Mouse (Mus musculus) intestine, postnatal 0 days (tissue): ENCODE measurements around the gene Pde8b. TPM values are rescaled to one million over a fixed set of nuclear protein-coding genes. Genes with fewer than 3 reads are reported as not detected.

Experiments used
- ATAC-seq: fragments of 200-750 bp; cut with Nextera tagmentation; 2 replicates; pipeline ENCODE4 v1.8.0; 2017; ENCODE audit warnings: mild to moderate bottlenecking, moderate TSS enrichment, moderate library complexity
- H3K27ac ChIP-seq: fragments of 300-500 bp; sonication (generic); 2 replicates; pipeline ENCODE4 v1.5.1; 2014; ENCODE audit warnings: mild to moderate bottlenecking, low read depth, low read length, moderate library complexity
- H3K27me3 ChIP-seq: fragments of 300-500 bp; sonication (generic); replicated peaks from 2 replicates; pipeline ENCODE4 v1.6.1; 2014; ENCODE audit warnings: low read length, mixed read lengths; ENCODE audit not compliant: control insufficient read depth, insufficient read depth
- H3K36me3 ChIP-seq: fragments of 300-500 bp; sonication (generic); 2 replicates; pipeline ENCODE4 v1.6.1; 2014; ENCODE audit warnings: mild to moderate bottlenecking, moderate library complexity; ENCODE audit not compliant: control insufficient read depth, insufficient read depth
- H3K4me1 ChIP-seq: fragments of 300-500 bp; sonication (generic); replicated peaks from 2 replicates; pipeline ENCODE4 v1.6.1; 2014; ENCODE audit warnings: antibody characterized with exemption, low read length, mixed read lengths; ENCODE audit not compliant: control insufficient read depth, insufficient read depth
- H3K4me2 ChIP-seq: fragments of 300-500 bp; sonication (generic); replicated peaks from 2 replicates; pipeline ENCODE4 v1.6.1; 2014; ENCODE audit warnings: low read depth, mild to moderate bottlenecking, moderate library complexity
- H3K4me3 ChIP-seq: fragments of 300-500 bp; sonication (generic); 2 replicates; pipeline ENCODE4 v1.5.1; 2014; ENCODE audit warnings: low read depth, low read length
- H3K9ac ChIP-seq: fragments of 300-500 bp; sonication (generic); 2 replicates; pipeline ENCODE4 v1.6.1; 2014; ENCODE audit warnings: mild to moderate bottlenecking, low read depth, low read length
- H3K9me3 ChIP-seq: fragments of 300-500 bp; sonication (generic); 2 replicates; pipeline ENCODE4 v1.6.1; 2016; ENCODE audit warnings: mixed run types; ENCODE audit not compliant: control insufficient read depth
- CTCF ChIP-seq: sonication (generic); IDR thresholded peaks from 2 replicates; pipeline ENCODE4 v1.5.1; 2016; ENCODE audit warnings: low read depth, mild to moderate bottlenecking, control low read depth, antibody characterized with exemption, moderate library complexity
- WGBS: fragments of 180-500 bp; shearing (Covaris S2); extraction: QIAGEN DNeasy Blood & Tissue Kit; methylation state at CpG from one replicate; pipeline ENCODE4 v1.1.7; 2014; 5-methylcytosine and 5-hydroxymethylcytosine counted together
- polyA plus RNA-seq: library from polyadenylated mRNA; unstranded; fragments of >200 nt; fragmentation: Nextera tagmentation; extraction: Ambion mirVana; gene quantifications from 2 replicates; pipeline ENCODE4 v1.2.1, GENCODE M21; 2015

The Pde8b gene
- polyA plus RNA-seq, 1 experiment from 2014 or later = 6.2 TPM

DNA sequence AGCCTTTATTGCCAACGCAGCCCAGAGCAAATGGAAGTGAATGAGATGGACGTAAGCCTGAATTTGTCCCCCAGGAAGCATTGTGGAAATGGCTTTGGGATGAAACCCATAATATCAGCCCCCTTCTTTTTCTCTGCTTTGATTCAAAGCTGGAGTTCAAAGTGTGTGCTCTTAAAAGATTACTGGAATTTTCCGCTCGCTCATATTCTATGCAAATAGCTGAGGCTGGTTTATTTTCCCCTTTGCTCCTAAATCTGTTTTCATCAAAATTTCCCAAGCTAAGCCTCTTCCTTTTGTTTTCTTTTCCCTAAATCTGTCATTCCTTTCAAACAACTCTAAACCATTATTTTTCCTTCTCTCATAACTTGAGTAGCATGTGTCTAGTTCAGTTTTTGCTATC lies 129.6 kb downstream of the Pde8b start:
- no peak overlapping the region for H3K4me3 ChIP-seq
- TF ChIP-seq CTCF = no peak
- no peak overlapping the region for H3K27ac ChIP-seq
- H3K4me1 ChIP-seq = no peaks in the 10 kb centered on the region; the same call in none of the 2 replicates
- H3K36me3 ChIP-seq = no peaks in the 10 kb centered on the region
- no peak for ATAC-seq
- no peaks in the 10 kb centered on the region for H3K9me3 ChIP-seq
- H3K27me3 ChIP-seq = no peaks in the 10 kb centered on the region
- no peak overlapping the region for H3K4me2 ChIP-seq
- WGBS = 49% methylated on average over 4 of the region's 4 CpGs
- H3K9ac ChIP-seq = no peak overlapping the region

DNA sequence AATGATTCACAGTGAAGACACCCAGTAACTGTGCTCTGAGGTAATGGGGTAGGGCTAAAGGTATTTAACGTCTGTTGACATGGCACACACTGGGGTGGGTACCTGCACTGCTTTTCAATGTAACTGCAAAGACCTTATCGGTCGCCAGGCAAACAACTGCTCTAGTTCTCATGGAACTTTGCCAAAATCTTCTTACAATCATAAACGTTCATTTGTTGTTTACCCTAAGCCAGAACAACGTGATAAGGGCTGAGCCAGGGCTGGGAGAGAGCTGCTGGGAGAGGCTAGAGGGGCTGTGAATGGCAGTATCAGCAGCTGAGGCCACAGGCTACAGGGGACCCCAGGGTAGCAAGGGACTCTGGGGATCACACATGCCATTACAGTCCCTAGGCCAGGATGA lies 136.4 kb downstream of the Pde8b start:
- Histone ChIP-seq H3K9ac (no peak overlapping the region), H3K4me3 (no peak overlapping the region), H3K27me3 (no peaks in the 10 kb centered on the region), H3K4me2 (no peak overlapping the region), H3K27ac (no peak overlapping the region), H3K36me3 (no peaks in the 10 kb centered on the region), H3K9me3 (no peaks in the 10 kb centered on the region), H3K4me1 (peaks cover 7% of the 10 kb centered on the region)
- 17% methylated on average over 5 of the region's 5 CpGs for WGBS
- no peak for TF ChIP-seq CTCF
- ATAC-seq = peak; percentile 97

DNA sequence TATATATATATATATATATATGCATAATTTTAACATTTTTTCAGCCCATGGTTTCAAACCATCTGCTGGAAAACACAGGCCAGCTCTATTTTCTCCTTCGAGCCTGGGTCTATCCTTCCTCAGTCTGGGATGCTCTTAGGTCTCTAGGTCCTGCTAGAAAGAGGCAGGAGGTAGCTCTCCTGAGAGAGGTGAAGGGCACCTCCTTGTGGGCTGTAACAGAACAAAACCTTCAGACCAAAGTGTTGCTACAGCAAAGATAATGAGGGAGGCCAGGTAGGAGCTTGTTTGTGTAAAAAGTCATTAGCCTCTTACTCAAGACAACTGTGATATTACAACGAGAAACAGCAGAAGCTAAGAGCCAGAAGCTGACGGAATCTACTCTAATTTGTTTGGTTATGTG lies 140.6 kb downstream of the Pde8b start:
- 53% methylated on average over 3 of the region's 3 CpGs for WGBS
- H3K36me3 ChIP-seq = no peaks in the 10 kb centered on the region

DNA sequence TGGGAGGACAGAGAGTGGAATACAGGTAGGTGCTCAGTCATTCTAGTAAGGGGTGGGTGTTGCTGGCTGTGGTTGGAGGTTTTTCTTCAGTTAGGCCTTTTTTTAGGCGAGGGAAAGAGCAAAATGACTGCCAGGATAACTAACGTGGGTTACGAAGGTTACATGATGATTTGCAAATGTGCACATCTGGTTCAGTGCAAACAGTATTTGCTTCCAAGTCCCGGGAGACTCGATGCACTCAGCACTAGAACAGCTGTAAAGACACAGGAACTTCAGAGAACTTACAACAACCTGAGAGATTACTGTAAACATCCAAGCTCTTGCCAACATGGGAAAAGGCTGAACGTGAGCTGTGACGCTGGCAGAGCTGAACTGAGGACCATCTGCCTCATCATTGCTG lies 142.1 kb downstream of the Pde8b start:
- no peaks in the 10 kb centered on the region for H3K9me3 ChIP-seq
- 61% methylated on average over 7 of the region's 7 CpGs for WGBS
- ATAC-seq = no peak
- no peaks in the 10 kb centered on the region for H3K36me3 ChIP-seq
- H3K27me3 ChIP-seq = no peaks in the 10 kb centered on the region
- no peak overlapping the region for H3K4me2 ChIP-seq
- no peak overlapping the region for H3K9ac ChIP-seq
- no peak for TF ChIP-seq CTCF
- no peaks in the 10 kb centered on the region for H3K4me1 ChIP-seq
- no peak overlapping the region for H3K4me3 ChIP-seq
- H3K27ac ChIP-seq = no peak overlapping the region

More for the DNA sequence above, 140.6 kb downstream of the Pde8b start:
- Histone ChIP-seq H3K4me3 (no peak overlapping the region), H3K27me3 (no peaks in the 10 kb centered on the region), H3K9ac (no peak overlapping the region), H3K9me3 (no peaks in the 10 kb centered on the region), H3K4me2 (no peak overlapping the region), H3K4me1 (peaks cover 7% of the 10 kb centered on the region; the same call in 1 of the 2 replicates), H3K27ac (no peak overlapping the region)
- TF ChIP-seq CTCF = peak; percentile 50
- ATAC-seq = no peak

DNA sequence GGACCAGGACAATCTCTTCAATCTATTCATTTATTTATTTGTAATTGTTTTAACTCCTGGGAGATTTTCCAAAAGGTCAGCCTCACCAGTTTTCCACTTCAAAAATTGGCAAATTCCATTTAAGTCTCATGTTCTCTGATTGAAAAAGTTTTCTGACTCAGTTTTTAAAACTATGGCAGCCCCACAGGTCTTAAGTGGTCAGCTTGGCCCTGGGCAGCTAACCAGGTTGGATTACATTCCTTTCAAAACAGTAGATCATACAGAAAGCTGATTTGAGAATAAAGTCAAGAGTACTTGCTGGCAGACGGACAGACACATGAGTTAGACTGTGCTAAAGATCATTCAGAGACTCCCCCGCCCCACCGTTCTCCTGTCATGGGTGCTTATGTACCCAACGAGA lies 145.3 kb downstream of the Pde8b start:
- peaks cover 4% of the 10 kb centered on the region; the same call in 1 of the 2 replicates for H3K36me3 ChIP-seq
- no peaks in the 10 kb centered on the region for H3K9me3 ChIP-seq
- no peaks in the 10 kb centered on the region for H3K27me3 ChIP-seq
- no peak overlapping the region for H3K4me3 ChIP-seq
- TF ChIP-seq CTCF = no peak
- no peak overlapping the region for H3K9ac ChIP-seq
- 79% methylated on average over 4 of the region's 4 CpGs for WGBS
- no peak overlapping the region for H3K4me2 ChIP-seq
- H3K27ac ChIP-seq = no peak overlapping the region
- H3K4me1 ChIP-seq = no peaks in the 10 kb centered on the region
- no peak for ATAC-seq

DNA sequence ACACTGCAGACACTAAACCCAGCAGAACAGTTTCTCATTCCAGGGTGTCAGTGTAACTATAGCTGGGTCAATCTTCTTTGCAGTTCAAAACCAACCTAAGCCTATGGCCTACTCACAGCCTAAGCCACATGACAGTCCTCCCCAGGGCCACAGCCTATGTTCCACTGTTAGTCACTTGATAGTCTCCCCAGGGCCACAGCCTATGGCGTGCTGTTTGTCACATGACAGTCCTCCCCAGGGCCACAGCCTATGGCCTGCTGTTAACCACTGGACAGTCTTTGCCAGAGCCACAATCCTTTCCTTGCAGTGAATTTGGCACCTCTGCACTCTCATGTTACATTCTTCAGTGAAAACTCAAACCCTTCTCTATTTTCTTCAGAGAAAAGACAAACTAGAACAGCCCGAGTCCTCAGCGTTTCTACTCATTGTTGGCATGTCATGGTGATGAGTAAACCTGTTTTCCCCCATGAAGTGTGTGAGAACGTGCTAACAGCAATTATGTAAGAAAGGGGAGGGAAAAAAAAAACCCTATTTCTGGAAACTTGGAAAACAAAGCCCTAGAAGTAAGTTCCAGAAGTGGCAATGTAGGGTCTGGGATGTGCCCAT lies 147.0 kb downstream of the Pde8b start:
- Histone ChIP-seq H3K4me1 (no peaks in the 10 kb centered on the region), H3K4me3 (no peak overlapping the region), H3K9me3 (no peaks in the 10 kb centered on the region), H3K27ac (no peak overlapping the region), H3K9ac (no peak overlapping the region), H3K27me3 (no peaks in the 10 kb centered on the region), H3K4me2 (no peak overlapping the region), H3K36me3 (peaks cover 4% of the 10 kb centered on the region; the same call in 1 of the 2 replicates)
- WGBS = 71% methylated on average over 4 of the region's 4 CpGs
- ATAC-seq = no peak
- TF ChIP-seq CTCF = no peak
